8 mouse cellular contexts compared by ENCODE assay signal in genomic region chr17:5190367-5190766, GRCm38 (mm10).
DNase-seq lines count a peak whose midpoint lies in the region; ATAC-seq lines count a peak whose summit lies in the region.

No protein-coding gene starts in this region.

- no peaks in the 10 kb centered on the region for H3K27me3 ChIP-seq in intestine, embryonic 14.5 days (replicated peaks; ENCODE audit: control insufficient read depth, insufficient read depth, low read length)
- no peaks in the 10 kb centered on the region for H3K27me3 ChIP-seq in midbrain, embryonic 14.5 days (ENCODE audit: control insufficient read depth, insufficient read depth, low read length)

- H3K9ac ChIP-seq in intestine, embryonic 14.5 days (ENCODE audit: low read length) = peak overlapping the region; percentile 77
- peak overlapping the region; percentile 53; the same call in 1 of the 2 replicates for H3K9ac ChIP-seq in midbrain, embryonic 14.5 days (replicated peaks; ENCODE audit: low read length)

- peak overlapping the region; percentile 51 for H3K4me3 ChIP-seq in intestine, embryonic 14.5 days (ENCODE audit: low read depth, low read length)
- peak overlapping the region; percentile 41 for H3K4me3 ChIP-seq in midbrain, embryonic 14.5 days (replicated peaks; ENCODE audit: low read depth, low read length)

- ATAC-seq in common myeloid progenitor, adult 5-6 weeks (replicated peaks; ENCODE audit: low read depth, poor library complexity, severe bottlenecking) = 0 out of 2 replicates have a peak, but pooled peaks have one; percentile 15
- ATAC-seq in intestine, embryonic 14.5 days (replicated peaks; ENCODE audit: low FRiP score, low TSS enrichment, low read depth) = no peak
- no peak for ATAC-seq in midbrain, embryonic 14.5 days (ENCODE audit: low FRiP score, low TSS enrichment)

- 33% methylated on average over 3 of the region's 3 CpGs for WGBS in intestine, embryonic 14.5 days
- 20% methylated on average over 3 of the region's 3 CpGs for WGBS in midbrain, embryonic 14.5 days

- peak overlapping the region; percentile 82 for H3K4me2 ChIP-seq in intestine, embryonic 14.5 days (ENCODE audit: low read length)
- H3K4me2 ChIP-seq in midbrain, embryonic 14.5 days (ENCODE audit: low read length) = peak overlapping the region; percentile 69

- peaks cover 12% of the 10 kb centered on the region for H3K4me1 ChIP-seq in intestine, embryonic 14.5 days (replicated peaks; ENCODE audit: control insufficient read depth, insufficient read depth, low read length)
- peaks cover 27% of the 10 kb centered on the region for H3K4me1 ChIP-seq in midbrain, embryonic 14.5 days (ENCODE audit: control insufficient read depth, insufficient read depth, low read length)

- peak; percentile 63 for DNase-seq in cerebellum, adult 9-11 months
- DNase-seq in cerebellum, adult 11 months = no peak
- peak; percentile 83 for DNase-seq in 3T3-L1 (ENCODE audit: low read depth, low spot score)
- DNase-seq in intestine, embryonic 14.5 days (ENCODE audit: low spot score) = no peak
- DNase-seq in midbrain, embryonic 14.5 days = peak; percentile 49
- no peak for DNase-seq in urinary bladder, postnatal 14 days (ENCODE audit: low spot score)
- DNase-seq in urinary bladder, adult 2 months (ENCODE audit: low spot score) = no peak

- H3K36me3 ChIP-seq in intestine, embryonic 14.5 days (ENCODE audit: control insufficient read depth, insufficient read depth, low read length) = no peaks in the 10 kb centered on the region
- no peaks in the 10 kb centered on the region for H3K36me3 ChIP-seq in midbrain, embryonic 14.5 days (ENCODE audit: control insufficient read depth, insufficient read depth, low read length)

- H3K9me3 ChIP-seq in intestine, embryonic 14.5 days (ENCODE audit: control insufficient read depth, low read length) = no peaks in the 10 kb centered on the region
- H3K9me3 ChIP-seq in midbrain, embryonic 14.5 days (ENCODE audit: control insufficient read depth, low read length) = no peaks in the 10 kb centered on the region

- H3K27ac ChIP-seq in intestine, embryonic 14.5 days (ENCODE audit: low read depth) = peak overlapping the region; percentile 99
- H3K27ac ChIP-seq in midbrain, embryonic 14.5 days (replicated peaks; ENCODE audit: low read depth, low read length) = peak overlapping the region; percentile 80; the same call in 1 of the 2 replicates

Comparison
In these comparisons a context has a peak if more than half of its experiments do, and no peak if none do; other contexts are left out.
1. DNase-seq: peak in cerebellum, adult 9-11 months (single experiment), 3T3-L1 (single experiment) and midbrain, embryonic 14.5 days (single experiment); none in cerebellum, adult 11 months (single experiment), intestine, embryonic 14.5 days (single experiment), urinary bladder, postnatal 14 days (single experiment) and urinary bladder, adult 2 months (single experiment).